Mouse (Mus musculus) layer of hippocampus, postnatal 36 days (tissue): ENCODE measurements around the gene Abcf3. TPM values are rescaled to one million over a fixed set of nuclear protein-coding genes. Genes with fewer than 3 reads are reported as not detected.

ENCODE experiments used
- microRNA-seq, 2 experiments: library from miRNA; unstranded; fragments of <30 nt; microRNA quantifications; one replicate each; pipeline ENCODE4 v1.2.0; 2021
- total RNA-seq, 2 experiments: library from RNA; stranded (reverse); gene quantifications; 2 replicates each; pipeline ENCODE4 v1.2.3; 2021

Abcf3 gene
- total RNA-seq, 2 experiments from 2014 or later = 104 to 113 TPM

Small RNA genes within 50 kb of the gene (microRNA-seq; reads per million reads assigned to microRNA genes)
- gene Mir1224 = 169 to 207 reads per million in 2 experiments

Other genes starting within 250 kb of the Abcf3 start
- 10 to 100 TPM; 56.2 to 61.9 TPM for gene Parl, start 246.2 kb upstream of the Abcf3 start, total RNA-seq
- gene Cyp2ab1, start 223.2 kb upstream of the Abcf3 start, total RNA-seq = not detected
- gene Abcc5, start 122.2 kb upstream of the Abcf3 start, total RNA-seq = 100 to 1,000 TPM; 237 to 252 TPM
- 10 to 100 TPM; 49.7 to 50.1 TPM for gene Eif2b5, start 49.8 kb upstream of the Abcf3 start, total RNA-seq
- 10 to 100 TPM; 57.1 to 64.4 TPM for gene Dvl3, start 31.6 kb upstream of the Abcf3 start, total RNA-seq
- 100 to 1,000 TPM; 725 to 748 TPM for gene Ap2m1, start 13.1 kb upstream of the Abcf3 start, total RNA-seq
- gene Vwa5b2, start 40.9 kb downstream of the Abcf3 start, total RNA-seq = 10 to 100 TPM; 21.8 to 23.4 TPM
- gene Eef1akmt4, start 63.0 kb downstream of the Abcf3 start, total RNA-seq = 1 to 10 TPM; 2.5 to 2.9 TPM
- gene Gm49333, start 63.0 kb downstream of the Abcf3 start, total RNA-seq = not detected
- gene Alg3, start 63.2 kb downstream of the Abcf3 start, total RNA-seq = 10 to 100 TPM; 11.9 to 13.2 TPM
- gene Camk2n2, start 72.7 kb downstream of the Abcf3 start, total RNA-seq = 10 to 100 TPM; 83.0 to 88.3 TPM
- gene Ece2, start 81.3 kb downstream of the Abcf3 start, total RNA-seq = 10 to 100 TPM; 28.4 to 29.2 TPM
- gene Psmd2, start 103.1 kb downstream of the Abcf3 start, total RNA-seq = 100 to 1,000 TPM; 212 to 232 TPM
- 100 to 1,000 TPM; 292 to 299 TPM for gene Eif4g1, start 119.7 kb downstream of the Abcf3 start, total RNA-seq
- 100 to 1,000 TPM; 415 to 465 TPM for gene Fam131a, start 144.7 kb downstream of the Abcf3 start, total RNA-seq
- 10 to 100 TPM; 24.8 to 24.9 TPM for gene Polr2h, start 169.1 kb downstream of the Abcf3 start, total RNA-seq
- gene Clcn2, start 169.2 kb downstream of the Abcf3 start, total RNA-seq = 10 to 100 TPM; 66.0 to 71.3 TPM
- 10 to 100 TPM; 86.1 to 88.4 TPM for gene Chrd, start 184.6 kb downstream of the Abcf3 start, total RNA-seq
- 10 to 100 TPM; 14.1 to 15.8 TPM for gene Thpo, start 185.9 kb downstream of the Abcf3 start, total RNA-seq